12 mouse cellular contexts compared by ENCODE assay signal in the genomic region with DNA sequence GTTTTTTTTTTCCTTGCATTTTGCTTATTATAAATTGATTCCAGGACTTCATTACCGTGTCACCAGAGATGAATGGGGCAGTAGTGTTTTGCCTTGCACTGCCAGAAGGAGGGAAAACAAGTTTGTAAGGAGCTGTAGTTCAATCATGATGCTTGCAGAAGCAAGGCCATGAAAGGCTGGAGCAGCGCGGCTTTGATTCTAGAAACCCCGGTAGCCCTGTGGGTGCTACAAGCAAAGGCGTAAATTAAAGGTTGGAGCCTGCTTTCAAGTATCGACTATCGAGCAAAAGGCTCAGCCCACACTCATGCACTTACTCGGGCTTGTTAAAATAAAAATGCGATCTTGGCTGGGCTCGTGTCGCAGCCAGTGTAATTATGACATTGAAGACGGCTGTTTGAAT.
"Had no signal": no experiment of that assay in that cellular context is flagged by ENCODE, and none has a peak within 500 bp of the region (broad histone marks: within the 10 kb centered on the region; RNA-seq: fewer than 3 reads in every experiment).

No protein-coding gene starts in this region.

- ATAC-seq: midbrain, embryonic 15.5 days had no signal

- DNase-seq: kidney, adult 8-10 months; kidney, postnatal 10 days; kidney, postnatal 4 days; left cerebral cortex, postnatal 4 days; lung, adult 18-20 months; retina, postnatal 1 day; right cerebral cortex, postnatal 25 days; thymus, postnatal 36 days had no signal

- H3K4me2 ChIP-seq: midbrain, embryonic 15.5 days; neural tube, embryonic 13.5 days had no signal

- H3K27me3 ChIP-seq: midbrain, embryonic 15.5 days had no signal

- H3K4me3 ChIP-seq: layer of hippocampus, adult 2 months; midbrain, embryonic 15.5 days; neural tube, embryonic 13.5 days had no signal

- H3K36me3 ChIP-seq: midbrain, embryonic 15.5 days; neural tube, embryonic 13.5 days had no signal

- H3K9ac ChIP-seq: liver, embryonic 14.5 days; midbrain, embryonic 15.5 days; neural tube, embryonic 13.5 days had no signal

- H3K9me3 ChIP-seq: midbrain, embryonic 15.5 days; neural tube, embryonic 13.5 days had no signal

- H3K27ac ChIP-seq: layer of hippocampus, adult 2 months; liver, embryonic 14.5 days; midbrain, embryonic 15.5 days; neural tube, embryonic 13.5 days had no signal
